In genomic region chr1:36095423-36096272, GRCm38 (mm10) we compare ENCODE assay signal across 8 mouse cellular contexts. TPM values are rescaled to one million over a fixed set of nuclear protein-coding genes. Genes with fewer than 3 reads are reported as not detected.
DNase-seq lines count a peak whose midpoint lies in the region; ATAC-seq and TF ChIP-seq lines count a peak whose summit lies in the region.

No protein-coding gene starts in this region.

- H3K27ac ChIP-seq in heart, embryonic 11.5 days (ENCODE audit: low read depth, low read length) = no peak overlapping the region
- no peak overlapping the region for H3K27ac ChIP-seq in heart, embryonic 12.5 days (ENCODE audit: poor library complexity, severe bottlenecking)
- peak overlapping the region; percentile 35; the same call in 1 of the 2 replicates for H3K27ac ChIP-seq in heart, embryonic 15.5 days
- no peak overlapping the region for H3K27ac ChIP-seq in thymus, adult 2 months (ENCODE audit: control insufficient read depth, insufficient read depth, low read length)
- H3K27ac ChIP-seq in midbrain, embryonic 10.5 days (replicated peaks) = no peak overlapping the region

- peak; percentile 94 for DNase-seq in brain, adult 2 months (ENCODE audit: low read depth, low spot score)
- peak; percentile 64 to 96 for DNase-seq in left cerebral cortex, adult 8-10 months (ENCODE audit: low spot score in 2 of 2)
- no peak for DNase-seq in thymus, adult 2 months
- DNase-seq in midbrain, embryonic 10.5 days (ENCODE audit: low spot score) = no peak

- peaks cover 11% of the 10 kb centered on the region for H3K36me3 ChIP-seq in heart, embryonic 11.5 days (ENCODE audit: control insufficient read depth, insufficient read depth, low read length)
- H3K36me3 ChIP-seq in heart, embryonic 12.5 days = peaks cover 27% of the 10 kb centered on the region
- H3K36me3 ChIP-seq in heart, embryonic 15.5 days = peaks cover 5% of the 10 kb centered on the region; the same call in 1 of the 2 replicates
- peaks cover 17% of the 10 kb centered on the region for H3K36me3 ChIP-seq in thymus, adult 2 months (ENCODE audit: control insufficient read depth, insufficient read depth, low read length)
- peaks cover 95% of the 10 kb centered on the region for H3K36me3 ChIP-seq in midbrain, embryonic 10.5 days

- H3K27me3 ChIP-seq in heart, embryonic 11.5 days (ENCODE audit: control insufficient read depth, insufficient read depth, low read length) = no peaks in the 10 kb centered on the region
- no peaks in the 10 kb centered on the region for H3K27me3 ChIP-seq in heart, embryonic 12.5 days (replicated peaks)
- H3K27me3 ChIP-seq in heart, embryonic 15.5 days = no peaks in the 10 kb centered on the region
- no peaks in the 10 kb centered on the region for H3K27me3 ChIP-seq in thymus, adult 2 months (ENCODE audit: control insufficient read depth, insufficient read depth, low read length)
- no peaks in the 10 kb centered on the region for H3K27me3 ChIP-seq in midbrain, embryonic 10.5 days (ENCODE audit: low read depth, poor library complexity, severe bottlenecking)

- no peak for TF ChIP-seq CTCF in thymus, adult 2 months (IDR thresholded peaks at IDR 0.05; ENCODE audit: borderline replicate concordance, control insufficient read depth, extremely low read depth, insufficient read depth, low read length, poor library complexity)

- peaks cover 35% of the 10 kb centered on the region for H3K4me1 ChIP-seq in heart, embryonic 11.5 days (ENCODE audit: control insufficient read depth, insufficient read depth, low read length)
- peaks cover 56% of the 10 kb centered on the region for H3K4me1 ChIP-seq in heart, embryonic 12.5 days (replicated peaks)
- peaks cover 36% of the 10 kb centered on the region for H3K4me1 ChIP-seq in heart, embryonic 15.5 days (replicated peaks)
- H3K4me1 ChIP-seq in thymus, adult 2 months (replicated peaks; ENCODE audit: control insufficient read depth, insufficient read depth, low read length) = no peaks in the 10 kb centered on the region
- peaks cover 7% of the 10 kb centered on the region for H3K4me1 ChIP-seq in midbrain, embryonic 10.5 days

- no peak overlapping the region for H3K9ac ChIP-seq in heart, embryonic 11.5 days (ENCODE audit: low read depth, low read length)
- no peak overlapping the region for H3K9ac ChIP-seq in heart, embryonic 12.5 days
- H3K9ac ChIP-seq in heart, embryonic 15.5 days = no peak overlapping the region

- H3K4me2 ChIP-seq in heart, embryonic 11.5 days = no peak overlapping the region
- no peak overlapping the region for H3K4me2 ChIP-seq in heart, embryonic 12.5 days
- no peak overlapping the region for H3K4me2 ChIP-seq in heart, embryonic 15.5 days

- no peak for TF ChIP-seq POLR2A in thymus, adult 2 months (IDR thresholded peaks at IDR 0.05; ENCODE audit: control insufficient read depth, extremely low read depth, insufficient read depth, low read length, poor library complexity)

- H3K9me3 ChIP-seq in heart, embryonic 11.5 days (replicated peaks; ENCODE audit: control insufficient read depth, low read length) = no peaks in the 10 kb centered on the region
- H3K9me3 ChIP-seq in heart, embryonic 12.5 days (replicated peaks) = no peaks in the 10 kb centered on the region
- no peaks in the 10 kb centered on the region for H3K9me3 ChIP-seq in heart, embryonic 15.5 days (replicated peaks)
- H3K9me3 ChIP-seq in midbrain, embryonic 10.5 days (replicated peaks) = no peaks in the 10 kb centered on the region

- H3K4me3 ChIP-seq in heart, embryonic 11.5 days (ENCODE audit: low read depth, low read length) = no peak overlapping the region
- H3K4me3 ChIP-seq in heart, embryonic 12.5 days = no peak overlapping the region
- H3K4me3 ChIP-seq in heart, embryonic 15.5 days = no peak overlapping the region
- H3K4me3 ChIP-seq in thymus, adult 2 months (ENCODE audit: control insufficient read depth, insufficient read depth, low read length) = no peak overlapping the region
- H3K4me3 ChIP-seq in midbrain, embryonic 10.5 days = no peak overlapping the region

- peak; percentile 54 for ATAC-seq in heart, embryonic 11.5 days (replicated peaks; ENCODE audit: insufficient number of reproducible peaks, low FRiP score, low TSS enrichment)
- no peak; the same call in 1 of the 2 replicates for ATAC-seq in heart, embryonic 12.5 days (ENCODE audit: insufficient number of reproducible peaks, low FRiP score)
- 0 out of 2 replicates have a peak, but pooled peaks have one; percentile 30 for ATAC-seq in heart, embryonic 15.5 days (replicated peaks; ENCODE audit: insufficient number of reproducible peaks, insufficient read depth, low FRiP score, low read depth)
- ATAC-seq in megakaryocyte, adult 5-6 weeks (ENCODE audit: poor library complexity, severe bottlenecking) = peak; percentile 30; the same call in 1 of the 2 replicates

- 72% methylated on average over 12 of the region's 12 CpGs for WGBS in heart, embryonic 11.5 days (ENCODE audit: insufficient replicate concordance)
- 65% methylated on average over 12 of the region's 12 CpGs for WGBS in heart, embryonic 12.5 days
- 54% methylated on average over 12 of the region's 12 CpGs for WGBS in heart, embryonic 15.5 days
- WGBS in thymus, adult 2 months = 97% methylated on average over 12 of the region's 12 CpGs
- WGBS in midbrain, embryonic 10.5 days = 88% methylated on average over 12 of the region's 12 CpGs

RNA-seq across cellular contexts. Expression of gene Hs6st1, which starts 27.4 kb away (rescaled TPM):
- 10.2 and 12.6 TPM in 2 replicates for polyA plus RNA-seq in heart, embryonic 11.5 days (2014; fragmentation: Nextera tagmentation; extraction: Ambion mirVana)
- polyA plus RNA-seq in heart, embryonic 12.5 days (2016; fragmentation: Nextera tagmentation; extraction: Ambion mirVana) = 13.0 and 15.3 TPM in 2 replicates
- polyA plus RNA-seq in heart, embryonic 15.5 days (2015; fragmentation: Nextera tagmentation; extraction: Ambion mirVana) = 8.0 and 12.5 TPM in 2 replicates
- total RNA-seq in left cerebral cortex, adult 8-10 months (2022) = 10 to 100 TPM; 45.5 to 49.0 (median 48.0) TPM
- 28.7 and 30.0 TPM in 2 replicates for total RNA-seq in megakaryocyte, adult 5-6 weeks (2015)
- total RNA-seq in megakaryocyte, adult 5-6 weeks (2017) = 16.0 and 17.0 TPM in 2 replicates
- 125 and 128 TPM in 2 replicates for polyA plus RNA-seq in thymus, adult 2 months (2012; rRNA removed)
- 4.9 and 5.4 TPM in 2 replicates for polyA plus RNA-seq in midbrain, embryonic 10.5 days (2016; fragmentation: Nextera tagmentation; extraction: Ambion mirVana)

Comparison
In these comparisons a context has a peak if more than half of its experiments do, and no peak if none do; other contexts are left out.
1. DNase-seq: peak in brain, adult 2 months (single experiment) and left cerebral cortex, adult 8-10 months (2 of 2); none in thymus, adult 2 months (single experiment) and midbrain, embryonic 10.5 days (single experiment).